Mouse (Mus musculus) T-cell, adult 66 days (primary cell): ENCODE data around the gene Dlg5. TPM values are rescaled to one million over a fixed set of nuclear protein-coding genes. Genes with fewer than 3 reads are reported as not detected.

Experiments
- total RNA-seq, 2 experiments: library from RNA; stranded (reverse); gene quantifications; 3 replicates in 1 of 2; 4 replicates in 1 of 2; pipeline ENCODE4 v1.2.4; 2023

Dlg5 gene
- 1 to 10 TPM; 3.6 to 4.7 TPM for total RNA-seq

DNA sequence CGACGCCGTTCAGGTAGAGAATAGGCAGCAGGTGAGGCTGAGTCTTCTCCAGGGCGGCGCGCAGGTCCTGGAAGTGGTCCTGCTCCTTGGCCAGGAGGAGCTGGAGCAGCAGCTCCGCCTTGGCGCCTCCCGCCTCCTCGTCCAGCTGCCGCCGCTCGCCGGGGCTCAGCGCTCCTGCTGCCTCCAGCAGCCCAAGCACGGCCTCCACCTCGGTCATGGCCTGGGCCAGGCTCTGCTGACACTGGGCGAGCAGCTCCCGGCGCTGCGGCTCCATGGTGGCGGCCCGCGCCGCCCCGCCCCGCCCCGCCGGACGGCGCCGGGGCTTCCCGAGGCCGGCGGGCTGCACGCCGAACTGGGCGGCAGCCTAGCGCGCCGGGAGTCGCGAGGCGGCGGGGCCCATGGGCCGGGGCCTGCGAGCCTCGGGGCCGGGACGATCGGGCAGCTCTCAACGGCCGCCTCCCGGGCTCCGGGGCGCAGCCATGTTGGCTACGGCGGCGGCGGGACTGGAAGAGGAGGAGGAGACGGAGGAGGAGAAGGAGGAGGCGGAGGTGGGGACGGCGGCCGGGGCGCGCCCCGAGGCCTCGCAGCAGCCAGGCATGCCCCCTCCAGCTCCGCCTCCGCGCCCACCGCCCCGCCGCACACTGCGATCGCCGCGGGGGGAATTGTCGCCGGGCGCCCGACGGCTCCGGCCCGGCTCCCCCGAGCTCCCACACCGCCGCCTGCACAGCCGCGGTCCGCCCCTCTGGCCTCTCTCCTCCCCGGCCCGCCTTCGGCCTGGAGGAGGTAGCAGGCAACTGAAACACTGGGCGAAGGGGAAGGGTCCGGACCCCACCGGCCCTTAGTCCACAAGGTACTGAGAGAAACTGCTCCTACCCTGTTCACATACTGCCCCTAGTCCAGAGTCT is at the start of gene Dlg5:
Dlg5 (minus strand) TSS at position 744 of the 905 bp plus-strand sequence.

DNA sequence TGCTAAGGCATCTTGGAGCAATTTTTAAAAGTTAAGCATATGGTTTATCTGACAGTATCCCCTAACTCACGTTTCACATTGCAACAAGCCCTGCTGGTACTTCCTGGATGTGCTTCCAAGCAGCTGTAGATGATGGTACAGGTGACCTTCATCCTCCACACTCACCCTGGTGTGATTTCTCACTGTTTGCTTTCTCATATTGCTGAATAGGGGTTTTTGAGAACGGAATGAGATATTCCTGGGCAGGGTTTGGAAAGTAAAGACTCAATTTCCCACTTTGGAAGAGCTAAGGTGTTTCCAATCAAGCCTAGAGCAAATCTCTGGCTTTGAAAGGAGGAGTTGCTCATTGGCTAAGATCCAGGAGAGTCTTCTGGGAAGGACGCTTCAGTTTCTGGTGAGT is 47.2 kb upstream of the Dlg5 start, which contains the start of gene E330034G19Rik:
E330034G19Rik (plus strand) TSS at position 301 of the 400 bp plus-strand sequence.

Other genes starting within 250 kb of the Dlg5 start
- gene Kcnma1, start 231.4 kb downstream of the Dlg5 start, total RNA-seq = under 1 TPM; 0.15 TPM
- gene E330034G19Rik, start 47.3 kb upstream of the Dlg5 start, total RNA-seq = not detected
- 10 to 100 TPM; 38.8 to 42.1 TPM for gene Polr3a, start 241.1 kb upstream of the Dlg5 start, total RNA-seq
- gene Rps24, start 241.2 kb upstream of the Dlg5 start, total RNA-seq = 1,000 to 10,000 TPM; 5,930 to 6,227 TPM